In genomic region chr6:17750041-17750660, GRCm38 (mm10) we compare ENCODE assay signal across 8 mouse cellular contexts. TPM values are rescaled to one million over a fixed set of nuclear protein-coding genes. Genes with fewer than 3 reads are reported as not detected.
DNase-seq lines count a peak whose midpoint lies in the region; ATAC-seq and TF ChIP-seq lines count a peak whose summit lies in the region.

No protein-coding gene starts in this region.

- H3K9ac ChIP-seq in intestine, embryonic 14.5 days (ENCODE audit: low read length), result no peak overlapping the region
- no peak overlapping the region for H3K9ac ChIP-seq in intestine, postnatal 0 days (ENCODE audit: low read depth, low read length)
- peak overlapping the region; percentile 69 for H3K9ac ChIP-seq in heart, postnatal 0 days (replicated peaks; ENCODE audit: low read depth, low read length)
- peak overlapping the region; percentile 91 for H3K9ac ChIP-seq in midbrain, embryonic 14.5 days (replicated peaks; ENCODE audit: low read length)

- no peaks in the 10 kb centered on the region for H3K36me3 ChIP-seq in intestine, embryonic 14.5 days (ENCODE audit: control insufficient read depth, insufficient read depth, low read length)
- no peaks in the 10 kb centered on the region for H3K36me3 ChIP-seq in intestine, postnatal 0 days (ENCODE audit: control insufficient read depth, insufficient read depth)
- no peaks in the 10 kb centered on the region for H3K36me3 ChIP-seq in heart, postnatal 0 days (replicated peaks; ENCODE audit: control insufficient read depth, insufficient read depth, low read length)
- no peaks in the 10 kb centered on the region for H3K36me3 ChIP-seq in midbrain, embryonic 14.5 days (ENCODE audit: control insufficient read depth, insufficient read depth, low read length)

- no peak for DNase-seq in intestine, embryonic 14.5 days (ENCODE audit: low spot score)
- peak; percentile 40 to 43 for DNase-seq in cerebellum, postnatal 25 days
- no peak for DNase-seq in heart, postnatal 0 days (ENCODE audit: low spot score)
- DNase-seq in midbrain, embryonic 14.5 days, result peak; percentile 62
- no peak for DNase-seq in thymus, postnatal 4 days
- no peak for DNase-seq in left cerebral cortex, adult 8-10 months (ENCODE audit: low spot score in 2 of 2)
- no peak for DNase-seq in urinary bladder, adult 18-20 months (ENCODE audit: low spot score in 2 of 2)

- H3K9me3 ChIP-seq in intestine, embryonic 14.5 days (ENCODE audit: control insufficient read depth, low read length), result no peaks in the 10 kb centered on the region
- no peaks in the 10 kb centered on the region for H3K9me3 ChIP-seq in intestine, postnatal 0 days (ENCODE audit: control insufficient read depth)
- no peaks in the 10 kb centered on the region for H3K9me3 ChIP-seq in heart, postnatal 0 days (replicated peaks; ENCODE audit: control insufficient read depth, low read length)
- no peaks in the 10 kb centered on the region for H3K9me3 ChIP-seq in midbrain, embryonic 14.5 days (ENCODE audit: control insufficient read depth, low read length)

- H3K4me2 ChIP-seq in intestine, embryonic 14.5 days (ENCODE audit: low read length), result 0 out of 2 replicates have a peak overlapping the region, but pooled peaks have one; percentile 74
- H3K4me2 ChIP-seq in intestine, postnatal 0 days (replicated peaks; ENCODE audit: low read depth), result no peak overlapping the region
- peak overlapping the region; percentile 69 for H3K4me2 ChIP-seq in heart, postnatal 0 days (ENCODE audit: low read depth, low read length)
- H3K4me2 ChIP-seq in midbrain, embryonic 14.5 days (ENCODE audit: low read length), result peak overlapping the region; percentile 72

- 72% methylated on average over 9 of the region's 9 CpGs for WGBS in intestine, embryonic 14.5 days
- WGBS in intestine, postnatal 0 days, result 78% methylated on average over 9 of the region's 9 CpGs
- WGBS in heart, postnatal 0 days, result 28% methylated on average over 9 of the region's 9 CpGs
- 39% methylated on average over 9 of the region's 9 CpGs for WGBS in midbrain, embryonic 14.5 days

- H3K4me1 ChIP-seq in intestine, embryonic 14.5 days (replicated peaks; ENCODE audit: control insufficient read depth, insufficient read depth, low read length), result no peaks in the 10 kb centered on the region
- no peaks in the 10 kb centered on the region for H3K4me1 ChIP-seq in intestine, postnatal 0 days (replicated peaks; ENCODE audit: control insufficient read depth, insufficient read depth, low read length)
- peaks cover 21% of the 10 kb centered on the region for H3K4me1 ChIP-seq in heart, postnatal 0 days (ENCODE audit: control insufficient read depth, insufficient read depth)
- peaks cover 22% of the 10 kb centered on the region for H3K4me1 ChIP-seq in midbrain, embryonic 14.5 days (ENCODE audit: control insufficient read depth, insufficient read depth, low read length)

- ATAC-seq in intestine, embryonic 14.5 days (replicated peaks; ENCODE audit: low FRiP score, low TSS enrichment, low read depth), result no peak
- ATAC-seq in intestine, postnatal 0 days, result no peak
- no peak for ATAC-seq in heart, postnatal 0 days (ENCODE audit: insufficient read depth, low read depth)
- no peak for ATAC-seq in midbrain, embryonic 14.5 days (ENCODE audit: low FRiP score, low TSS enrichment)

- H3K27me3 ChIP-seq in intestine, embryonic 14.5 days (replicated peaks; ENCODE audit: control insufficient read depth, insufficient read depth, low read length), result no peaks in the 10 kb centered on the region
- no peaks in the 10 kb centered on the region for H3K27me3 ChIP-seq in intestine, postnatal 0 days (replicated peaks; ENCODE audit: control insufficient read depth, insufficient read depth, low read length)
- no peaks in the 10 kb centered on the region for H3K27me3 ChIP-seq in heart, postnatal 0 days (ENCODE audit: control insufficient read depth, insufficient read depth, low read length)
- no peaks in the 10 kb centered on the region for H3K27me3 ChIP-seq in midbrain, embryonic 14.5 days (ENCODE audit: control insufficient read depth, insufficient read depth, low read length)

- H3K4me3 ChIP-seq in intestine, embryonic 14.5 days (ENCODE audit: low read depth, low read length), result no peak overlapping the region
- H3K4me3 ChIP-seq in intestine, postnatal 0 days (ENCODE audit: low read depth, low read length), result no peak overlapping the region
- peak overlapping the region; percentile 57 for H3K4me3 ChIP-seq in heart, postnatal 0 days (ENCODE audit: low read depth, low read length)
- H3K4me3 ChIP-seq in midbrain, embryonic 14.5 days (replicated peaks; ENCODE audit: low read depth, low read length), result peak overlapping the region; percentile 60

- TF ChIP-seq CTCF in intestine, postnatal 0 days (IDR thresholded peaks at IDR 0.05; ENCODE audit: low read depth), result no peak
- no peak for TF ChIP-seq CTCF in heart, postnatal 0 days (IDR thresholded peaks at IDR 0.05; ENCODE audit: low read depth)

- no peak overlapping the region for H3K27ac ChIP-seq in intestine, embryonic 14.5 days (ENCODE audit: low read depth)
- H3K27ac ChIP-seq in intestine, postnatal 0 days (ENCODE audit: low read depth, low read length), result no peak overlapping the region
- H3K27ac ChIP-seq in heart, postnatal 0 days (ENCODE audit: low read depth), result peak overlapping the region; percentile 86
- H3K27ac ChIP-seq in midbrain, embryonic 14.5 days (replicated peaks; ENCODE audit: low read depth, low read length), result peak overlapping the region; percentile 97

- TF ChIP-seq EP300 in heart, postnatal 0 days (IDR thresholded peaks at IDR 0.05; ENCODE audit: low read depth), result no peak

RNA-seq across cellular contexts. Expression of gene St7, which starts 57.4 kb away (rescaled TPM):
- 23.1 and 25.5 TPM in 2 replicates for polyA plus RNA-seq in intestine, embryonic 14.5 days (2014; fragmentation: Nextera tagmentation; extraction: Ambion mirVana)
- polyA plus RNA-seq in intestine, postnatal 0 days (2015; fragmentation: Nextera tagmentation; extraction: Ambion mirVana), result 11.2 and 12.4 TPM in 2 replicates
- total RNA-seq in heart, postnatal 0 days (2014; rRNA removed; ENCODE audit: low replicate concordance), result 26.0 and 38.5 TPM in 2 replicates
- 17.3 and 17.7 TPM in 2 replicates for polyA plus RNA-seq in heart, postnatal 0 days (2015; fragmentation: Nextera tagmentation; extraction: Ambion mirVana)
- 61.4 TPM in 2 replicates for polyA plus RNA-seq in midbrain, embryonic 14.5 days (2014; fragmentation: Nextera tagmentation; extraction: Ambion mirVana)
- 10 to 100 TPM; 27.5 to 41.4 (median 34.8) TPM for total RNA-seq in left cerebral cortex, adult 8-10 months (2022)

Comparison
In these comparisons a context has a peak if more than half of its experiments do, and no peak if none do; other contexts are left out.
1. DNase-seq: peak in cerebellum, postnatal 25 days (2 of 2) and midbrain, embryonic 14.5 days (single experiment); none in intestine, embryonic 14.5 days (single experiment), heart, postnatal 0 days (single experiment), thymus, postnatal 4 days (single experiment), left cerebral cortex, adult 8-10 months (0 of 2) and urinary bladder, adult 18-20 months (0 of 2).
2. H3K27ac ChIP-seq: peak in heart, postnatal 0 days (single experiment) and midbrain, embryonic 14.5 days (single experiment); none in intestine, embryonic 14.5 days (single experiment) and intestine, postnatal 0 days (single experiment).
3. H3K4me3 ChIP-seq: peak in heart, postnatal 0 days (single experiment) and midbrain, embryonic 14.5 days (single experiment); none in intestine, embryonic 14.5 days (single experiment) and intestine, postnatal 0 days (single experiment).
4. H3K9ac ChIP-seq: peak in heart, postnatal 0 days (single experiment) and midbrain, embryonic 14.5 days (single experiment); none in intestine, embryonic 14.5 days (single experiment) and intestine, postnatal 0 days (single experiment).